Mouse (Mus musculus) myocyte (in vitro differentiated cells): Measurements from ENCODE around the gene Lnx2. TPM values are rescaled to one million over a fixed set of nuclear protein-coding genes. Genes with fewer than 3 reads are reported as not detected.

Experiments
- H3K27me3 ChIP-seq: one replicate; pipeline ENCODE4 v1.6.1; 2011; ENCODE audit not compliant: control insufficient read depth, insufficient read depth, insufficient read length
- H3K36me3 ChIP-seq: one replicate; pipeline ENCODE4 v1.6.1; 2011; ENCODE audit not compliant: control insufficient read depth, insufficient read depth
- H3K4me2 ChIP-seq: one replicate; pipeline ENCODE4 v1.6.1; 2011; ENCODE audit warnings: low read depth, control low read depth
- H3K4me3 ChIP-seq: one replicate; pipeline ENCODE4 v1.5.1; 2011; ENCODE audit warnings: mild to moderate bottlenecking, control low read depth, moderate library complexity
- H3K79me2 ChIP-seq: one replicate; pipeline ENCODE4 v1.6.1; 2011; ENCODE audit not compliant: control insufficient read depth, insufficient read depth
- H3ac ChIP-seq: one replicate; pipeline ENCODE4 v1.6.1; 2011; ENCODE audit not compliant: control insufficient read depth, insufficient read length
- CEBPB ChIP-seq: IDR thresholded peaks from 2 replicates; pipeline ENCODE4 v1.6.1; 2011; ENCODE audit warnings: mild to moderate bottlenecking, moderate library complexity; ENCODE audit not compliant: poor library complexity, insufficient read depth, severe bottlenecking
- E2F4 ChIP-seq: IDR thresholded peaks from one replicate; pipeline ENCODE4 v1.6.1; 2011; ENCODE audit warnings: mild to moderate bottlenecking, control low read depth, moderate library complexity; ENCODE audit not compliant: insufficient read depth
- MAX ChIP-seq: IDR thresholded peaks from one replicate; pipeline ENCODE4 v1.6.1; 2011; ENCODE audit warnings: low read depth, mild to moderate bottlenecking, control low read depth
- MYOD1 ChIP-seq, 3 experiments: IDR thresholded peaks; one replicate each; pipeline ENCODE4 v1.6.1; 2011; ENCODE audit warnings: control low read depth in 2 of 3, low read depth in 2 of 3, mild to moderate bottlenecking in 2 of 3, moderate library complexity in 1 of 3; ENCODE audit not compliant: insufficient read length in 2 of 3, control insufficient read depth in 1 of 3
- MYOG ChIP-seq, 3 experiments: IDR thresholded peaks; one replicate each; pipeline ENCODE4 v1.6.1; 2011; ENCODE audit warnings: control low read depth in 2 of 3, low read depth in 2 of 3, mild to moderate bottlenecking in 2 of 3; ENCODE audit not compliant: insufficient read length in 2 of 3, control insufficient read depth in 1 of 3, insufficient read depth in 1 of 3
- POLR2A ChIP-seq: IDR thresholded peaks from one replicate; pipeline ENCODE4 v1.6.1; 2011; ENCODE audit warnings: low read depth, mild to moderate bottlenecking, control low read depth, moderate library complexity; ENCODE audit not compliant: insufficient read length
- POLR2AphosphoS2 ChIP-seq: IDR thresholded peaks from one replicate; pipeline ENCODE4 v1.6.1; 2011; ENCODE audit warnings: low read depth, control low read depth; ENCODE audit not compliant: insufficient read length
- REST ChIP-seq: IDR thresholded peaks from one replicate; pipeline ENCODE4 v1.6.1; 2011; ENCODE audit warnings: mild to moderate bottlenecking, control low read depth, moderate library complexity; ENCODE audit not compliant: insufficient read depth, insufficient read length
- SRF ChIP-seq: IDR thresholded peaks from one replicate; pipeline ENCODE4 v1.6.1; 2011; ENCODE audit warnings: low read depth; ENCODE audit not compliant: control insufficient read depth, insufficient read length
- TCF12 ChIP-seq: IDR thresholded peaks from one replicate; pipeline ENCODE4 v1.6.1; 2011; ENCODE audit warnings: mild to moderate bottlenecking, control low read depth; ENCODE audit not compliant: poor library complexity, insufficient read depth, severe bottlenecking
- TCF3 ChIP-seq: IDR thresholded peaks from one replicate; pipeline ENCODE4 v1.6.1; 2011; ENCODE audit warnings: low read depth, control low read depth; ENCODE audit not compliant: insufficient read length
- USF1 ChIP-seq: IDR thresholded peaks from one replicate; pipeline ENCODE4 v1.6.1; 2011; ENCODE audit warnings: low read depth, mild to moderate bottlenecking, control low read depth, moderate library complexity
- polyA plus RNA-seq: library from polyadenylated mRNA; unstranded; fragments of >200 nt; fragmentation: generic; extraction: Trizol; gene quantifications from one replicate; pipeline ENCODE4 v1.2.1, GENCODE M21; 2012; ENCODE audit warnings: missing spikeins

The Lnx2 gene
- polyA plus RNA-seq, 1 experiment, result 2.2 TPM

DNA sequence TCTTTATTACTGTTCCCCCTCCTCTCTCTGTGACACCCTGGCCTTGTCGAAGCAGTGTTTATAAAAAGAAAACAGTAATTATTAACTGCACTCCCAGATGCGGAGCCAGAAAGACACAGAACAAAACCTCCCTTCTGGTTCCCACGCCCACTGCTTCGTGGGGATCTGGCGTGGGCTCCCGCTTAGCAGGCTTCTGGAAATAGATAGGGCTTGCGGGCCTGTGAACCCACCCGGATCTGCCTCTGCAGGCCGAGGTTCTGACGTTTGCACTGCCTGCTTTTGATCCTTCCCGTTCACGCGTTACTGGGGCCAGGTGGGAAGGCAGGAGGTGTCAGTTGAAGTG lies 101.6 kb downstream of the Lnx2 start:
- H3K4me2 ChIP-seq, result no peak overlapping the region
- no peaks in the 10 kb centered on the region for H3K79me2 ChIP-seq
- no peak overlapping the region for H3K4me3 ChIP-seq
- no peak for TF ChIP-seq MAX
- no peak for TF ChIP-seq SRF
- no peak for TF ChIP-seq E2F4
- TF ChIP-seq MYOG (IDR thresholded peaks at IDR 0.05; ENCODE audit: control insufficient read depth in 1 of 3, insufficient read depth in 1 of 3, insufficient read length in 2 of 3, low read depth in 2 of 3), result no peak
- TF ChIP-seq POLR2A, result no peak
- no peak for TF ChIP-seq CEBPB
- no peak for TF ChIP-seq USF1
- TF ChIP-seq TCF3, result no peak
- no peak for TF ChIP-seq TCF12
- no peak for TF ChIP-seq REST
- no peak for TF ChIP-seq MYOD1 (IDR thresholded peaks at IDR 0.05; ENCODE audit: control insufficient read depth in 1 of 3, insufficient read length in 2 of 3, low read depth in 2 of 3)
- TF ChIP-seq POLR2AphosphoS2, result no peak
- H3ac ChIP-seq, result no peak overlapping the region
- H3K36me3 ChIP-seq, result no peaks in the 10 kb centered on the region
- no peaks in the 10 kb centered on the region for H3K27me3 ChIP-seq

DNA sequence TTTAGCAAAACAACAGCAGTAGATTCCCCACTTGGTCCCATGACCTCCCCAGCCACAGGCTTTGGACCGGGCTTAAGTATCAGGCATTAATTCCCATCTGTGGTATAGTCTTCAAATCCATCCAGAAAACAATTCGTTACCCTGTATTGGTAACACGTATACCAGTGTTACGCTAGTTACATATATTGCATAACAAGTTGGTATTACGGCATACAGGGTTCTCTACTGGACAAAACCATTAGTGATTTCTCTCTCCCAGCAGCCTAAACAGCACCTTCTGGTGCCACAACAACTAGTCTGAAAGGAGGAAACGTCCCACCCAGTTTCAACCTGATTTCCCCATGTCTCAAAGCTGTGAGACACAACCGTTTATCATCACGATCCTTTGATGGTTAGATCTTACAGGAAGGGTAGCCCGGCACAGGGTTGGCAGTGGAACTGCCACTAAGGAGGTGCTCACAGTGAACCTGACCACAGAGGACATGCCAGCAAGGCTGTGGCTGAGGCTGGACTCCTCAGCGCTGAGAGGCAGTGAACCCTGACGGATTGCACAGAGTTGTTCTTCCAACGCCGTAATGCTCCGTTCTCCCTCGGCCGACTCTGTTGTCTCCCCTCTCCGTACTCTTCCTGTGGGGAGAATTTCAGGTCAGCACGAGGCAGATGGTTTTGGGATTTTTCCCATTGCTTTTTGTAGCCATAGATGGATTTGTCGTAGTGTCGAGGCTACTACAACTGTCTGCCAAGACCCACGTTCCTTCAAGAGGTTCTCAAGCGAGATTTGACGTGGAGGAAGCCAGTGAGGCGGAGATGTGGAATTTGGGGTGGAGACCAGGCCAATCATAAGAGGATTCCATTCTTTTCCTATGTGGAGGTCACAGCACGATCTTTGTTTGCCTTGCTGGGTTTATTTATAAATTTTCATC lies 102.3 kb downstream of the Lnx2 start:
- Histone ChIP-seq H3ac (no peak overlapping the region), H3K79me2 (no peaks in the 10 kb centered on the region), H3K36me3 (no peaks in the 10 kb centered on the region), H3K4me3 (no peak overlapping the region), H3K27me3 (no peaks in the 10 kb centered on the region), H3K4me2 (no peak overlapping the region)
- no peak for TF ChIP-seq TCF3
- TF ChIP-seq REST, result no peak
- no peak for TF ChIP-seq MAX
- TF ChIP-seq SRF, result no peak
- TF ChIP-seq TCF12, result no peak
- TF ChIP-seq USF1, result no peak
- TF ChIP-seq CEBPB, result no peak
- TF ChIP-seq MYOG (IDR thresholded peaks at IDR 0.05; ENCODE audit: control insufficient read depth in 1 of 3, insufficient read depth in 1 of 3, insufficient read length in 2 of 3, low read depth in 2 of 3), result no peak
- no peak for TF ChIP-seq POLR2A
- no peak for TF ChIP-seq POLR2AphosphoS2

DNA sequence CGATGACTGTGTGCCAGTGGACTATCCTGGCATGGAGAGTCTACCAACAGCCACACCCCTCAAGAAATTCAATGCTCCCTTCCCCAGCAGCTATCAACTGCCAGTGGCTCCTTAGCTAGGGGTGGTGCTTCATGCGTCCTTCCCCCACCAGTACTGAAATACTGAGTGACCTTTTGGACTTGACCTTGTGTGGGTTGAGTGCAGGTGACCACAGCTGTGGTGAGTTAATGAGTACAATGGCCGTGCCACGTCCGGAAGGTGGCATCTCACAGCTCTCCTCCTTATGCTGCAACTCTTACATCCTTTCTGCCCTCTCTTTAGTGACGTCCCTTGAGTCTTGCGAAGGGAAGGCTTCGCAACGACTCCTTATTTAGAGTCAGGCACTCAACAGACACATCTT lies 103.0 kb downstream of the Lnx2 start:
- TF ChIP-seq MAX (no peak), MYOD1 (IDR thresholded peaks at IDR 0.05; ENCODE audit: control insufficient read depth in 1 of 3, insufficient read length in 2 of 3, low read depth in 2 of 3) (peak in 1 of 3 experiments; percentile 21), POLR2AphosphoS2 (no peak)
- Histone ChIP-seq H3K79me2 (no peaks in the 10 kb centered on the region), H3K27me3 (no peaks in the 10 kb centered on the region), H3K36me3 (no peaks in the 10 kb centered on the region), H3K4me2 (no peak overlapping the region), H3ac (no peak overlapping the region), H3K4me3 (no peak overlapping the region)

DNA sequence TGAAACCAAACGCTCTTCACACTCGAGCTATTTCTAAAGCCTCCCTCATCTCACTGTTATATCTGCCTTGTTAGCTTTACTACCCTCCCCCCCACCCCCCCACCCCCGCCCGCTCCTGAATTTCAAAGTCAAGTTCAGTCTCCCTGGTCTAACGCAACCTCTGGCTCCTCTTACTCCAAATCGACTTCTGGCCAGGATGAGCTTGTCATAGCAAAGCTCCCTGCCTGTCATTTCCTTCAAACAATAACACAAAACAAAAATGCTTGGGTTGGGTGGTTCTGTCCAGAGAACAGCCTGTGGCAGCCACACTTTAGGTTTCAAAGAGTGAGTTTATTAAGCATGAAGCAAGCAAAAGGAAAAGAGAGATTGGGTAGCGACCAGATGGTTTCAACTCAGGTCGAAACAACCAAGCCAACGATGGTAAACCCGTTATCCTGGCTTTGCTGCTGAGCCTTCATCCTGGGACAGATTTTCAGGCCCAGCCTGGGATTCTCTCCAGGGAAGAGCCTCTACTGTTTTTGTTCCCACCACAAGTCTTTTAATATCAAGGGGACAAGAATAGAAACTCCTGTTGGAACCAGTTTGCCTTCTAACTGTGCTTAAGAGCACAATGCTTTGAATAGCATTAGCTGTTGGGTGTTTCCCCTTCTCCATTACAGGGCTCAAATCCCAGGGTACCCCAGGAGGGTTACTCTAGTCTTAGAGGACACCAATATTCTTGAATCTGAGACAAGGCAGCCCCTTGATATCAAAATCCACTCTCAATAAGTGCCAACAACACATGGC lies 104.4 kb downstream of the Lnx2 start:
- TF ChIP-seq POLR2AphosphoS2, result no peak
- TF ChIP-seq E2F4, result no peak
- no peak for TF ChIP-seq TCF3
- no peak for TF ChIP-seq POLR2A
- TF ChIP-seq MYOG (IDR thresholded peaks at IDR 0.05; ENCODE audit: control insufficient read depth in 1 of 3, insufficient read depth in 1 of 3, insufficient read length in 2 of 3, low read depth in 2 of 3), result no peak
- no peak for TF ChIP-seq USF1
- no peak for TF ChIP-seq REST
- no peak for TF ChIP-seq MAX
- no peak for TF ChIP-seq MYOD1 (IDR thresholded peaks at IDR 0.05; ENCODE audit: control insufficient read depth in 1 of 3, insufficient read length in 2 of 3, low read depth in 2 of 3)
- TF ChIP-seq SRF, result no peak
- TF ChIP-seq CEBPB, result no peak
- TF ChIP-seq TCF12, result no peak
- H3ac ChIP-seq, result no peak overlapping the region
- no peaks in the 10 kb centered on the region for H3K79me2 ChIP-seq
- H3K4me2 ChIP-seq, result no peak overlapping the region
- no peak overlapping the region for H3K4me3 ChIP-seq
- H3K36me3 ChIP-seq, result no peaks in the 10 kb centered on the region
- no peaks in the 10 kb centered on the region for H3K27me3 ChIP-seq
